Mouse (Mus musculus): ENCODE results near the gene 2010111I01Rik.
"Not testable (repeated sequence)": the region's sequence is repeated elsewhere in the genome, so short reads cannot be mapped to it uniquely, and the experiment has no call there.

2010111I01Rik gene

DNA sequence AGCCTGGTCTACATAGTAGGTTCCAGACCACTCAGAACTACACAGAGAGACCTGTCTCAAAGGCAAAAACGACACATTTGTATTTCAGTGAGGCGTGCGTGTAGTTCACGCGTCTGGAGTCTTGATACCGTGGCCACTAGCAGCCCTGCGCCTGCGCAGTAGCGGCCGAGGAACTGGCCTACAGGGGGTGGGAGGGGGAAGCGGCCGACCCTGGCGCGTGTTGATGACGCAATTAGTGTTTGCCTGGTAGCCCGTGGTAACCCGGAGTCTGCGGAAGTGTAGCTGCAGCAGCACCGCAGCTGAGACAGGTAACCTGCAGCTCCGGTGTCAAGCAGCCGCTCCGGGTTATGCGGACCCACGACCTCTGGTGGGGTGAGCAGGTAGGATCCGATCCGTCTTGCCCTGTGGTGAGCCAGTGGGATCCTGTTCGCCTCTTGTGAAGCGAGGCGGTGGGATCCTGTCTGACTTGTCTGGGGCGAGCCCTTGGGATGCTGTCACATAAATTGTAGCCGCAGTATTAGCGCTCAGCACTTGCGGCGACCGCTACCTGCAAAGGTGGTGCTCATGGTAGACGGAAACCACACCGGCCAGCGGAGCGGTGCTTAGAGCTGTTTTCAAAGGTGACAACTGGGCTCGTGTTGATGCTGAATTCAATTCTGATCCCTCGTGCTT lies at the start of gene 2010111I01Rik:
2010111I01Rik (plus strand) TSS at position 254 of the 672 bp plus-strand sequence.
- DNase-seq (ENCODE audit: low spot score), result peak; percentile 99

DNA sequence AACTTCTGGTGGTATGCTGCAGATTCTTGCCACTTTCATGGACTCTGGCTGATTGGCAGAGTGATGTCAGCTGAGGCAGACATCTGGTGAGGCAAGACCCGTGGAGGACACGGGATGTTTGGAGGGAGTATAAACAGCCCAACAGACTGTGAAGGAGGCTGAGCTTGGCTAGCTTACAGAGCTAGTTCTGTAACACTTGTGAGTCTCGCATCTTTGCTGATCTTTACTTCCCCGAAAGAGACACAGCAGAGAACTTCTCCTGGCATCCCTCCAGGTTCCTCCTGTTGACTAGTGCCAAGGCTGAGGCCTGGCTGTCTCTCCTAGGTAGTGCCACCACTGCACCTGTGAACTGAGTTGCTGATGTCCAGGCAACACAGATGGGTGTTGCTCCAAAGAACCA lies 48.0 kb upstream of the 2010111I01Rik start:
- no peak for DNase-seq (ENCODE audit: low spot score)

DNA sequence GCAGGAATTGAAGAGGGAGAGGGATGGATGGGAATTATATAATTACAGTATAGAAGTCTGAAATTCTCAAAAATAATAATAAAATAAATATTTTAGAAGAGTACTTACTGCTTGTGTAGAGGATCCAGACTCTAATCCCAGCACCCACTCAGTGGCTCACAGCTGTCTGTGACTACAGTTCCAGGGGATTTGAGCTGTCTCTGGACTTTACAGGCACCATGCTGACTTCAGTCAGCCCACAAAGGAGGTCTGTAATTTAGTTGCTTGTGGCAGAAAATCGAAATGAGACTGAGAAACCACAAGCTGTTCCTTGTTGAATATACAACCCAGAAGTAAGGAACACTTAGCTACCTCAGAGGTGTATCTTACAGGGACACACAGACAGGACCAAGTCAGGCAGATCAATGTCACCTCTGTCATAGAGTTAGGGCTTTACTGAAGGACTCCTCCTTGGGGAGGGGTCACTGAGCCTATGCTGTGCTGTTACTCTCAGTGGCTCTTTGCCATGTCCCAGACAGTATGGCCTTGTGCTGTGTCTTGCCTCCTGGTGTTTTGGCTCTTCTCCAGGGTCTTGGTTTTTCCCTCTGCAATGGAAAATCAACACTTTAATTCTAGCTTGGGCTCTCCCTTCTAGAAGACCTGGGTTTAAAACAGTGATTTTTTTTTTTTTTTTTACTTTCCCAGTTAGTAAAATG lies 47.1 kb upstream of the 2010111I01Rik start:
- DNase-seq (ENCODE audit: low spot score), result no peak

DNA sequence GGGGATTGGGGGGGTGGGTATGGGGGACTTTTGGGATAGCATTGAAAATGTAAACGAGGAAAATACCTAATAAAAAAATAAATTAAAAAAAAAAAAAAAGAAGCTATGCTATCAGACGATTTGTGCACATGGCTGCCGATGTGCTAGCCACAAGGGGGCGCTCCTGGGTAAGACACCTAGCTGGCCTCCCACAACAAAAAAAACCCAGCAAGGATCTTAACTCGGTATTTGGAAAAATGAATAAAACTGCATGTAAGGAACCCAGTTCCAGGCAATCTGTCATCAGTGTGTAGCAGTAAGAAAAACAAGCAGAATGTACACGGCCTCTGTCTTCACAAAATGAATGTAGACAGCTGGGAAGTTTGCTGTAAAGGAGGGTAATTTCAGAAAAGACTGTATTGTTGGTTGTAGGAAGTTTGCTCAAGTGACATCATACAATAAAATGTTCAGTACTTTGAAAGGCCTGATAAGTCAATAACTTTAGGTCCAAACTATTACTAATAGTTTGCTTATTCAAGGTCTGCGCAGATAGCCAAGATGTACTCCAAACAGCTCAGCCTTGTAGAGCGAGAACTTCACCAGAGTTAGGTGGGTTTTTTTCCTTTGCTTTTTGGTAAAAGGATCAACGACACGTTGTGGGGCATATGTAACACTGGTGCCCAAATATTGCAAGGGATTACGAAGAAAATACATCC lies 44.9 kb upstream of the 2010111I01Rik start:
- peak; percentile 80 for DNase-seq (ENCODE audit: low spot score)

DNA sequence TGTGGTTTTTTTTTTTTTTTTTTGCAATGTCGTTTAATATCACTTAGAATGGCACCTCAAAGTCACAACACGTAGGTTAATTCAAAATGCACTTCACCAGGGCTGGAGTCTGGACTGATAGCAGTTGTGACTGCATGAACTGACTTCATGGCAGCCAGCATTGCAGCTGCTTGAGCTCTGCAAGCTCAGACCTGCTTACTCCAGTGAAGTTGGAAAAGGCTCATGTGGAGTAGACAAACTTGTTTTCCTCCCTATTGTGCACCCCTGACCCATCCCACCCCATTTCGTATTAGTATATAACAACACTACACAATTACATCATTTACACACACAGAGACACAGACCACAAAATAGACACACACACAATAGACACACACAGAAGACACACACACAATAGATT lies 42.0 kb upstream of the 2010111I01Rik start:
- DNase-seq (ENCODE audit: low spot score), result no peak

DNA sequence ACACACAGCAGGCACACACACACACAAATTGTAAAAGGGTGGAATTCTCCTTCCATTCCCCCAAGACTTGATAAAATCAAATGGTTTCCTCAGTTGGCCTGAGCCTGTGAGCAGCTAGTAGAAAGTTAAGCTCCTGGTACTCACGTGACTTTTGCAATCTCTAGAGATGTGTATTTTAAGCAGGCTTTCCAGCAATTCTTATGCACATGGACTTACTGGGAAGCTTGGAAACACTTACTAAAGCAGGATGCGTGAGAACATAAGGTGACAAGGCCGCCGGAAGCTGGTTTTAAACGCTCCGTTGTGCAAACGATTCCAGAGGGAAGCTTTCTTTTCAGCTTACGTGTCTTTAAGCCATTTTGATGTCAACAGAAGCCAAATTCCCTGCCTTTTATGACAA lies 41.5 kb upstream of the 2010111I01Rik start:
- DNase-seq (ENCODE audit: low spot score), result no peak

DNA sequence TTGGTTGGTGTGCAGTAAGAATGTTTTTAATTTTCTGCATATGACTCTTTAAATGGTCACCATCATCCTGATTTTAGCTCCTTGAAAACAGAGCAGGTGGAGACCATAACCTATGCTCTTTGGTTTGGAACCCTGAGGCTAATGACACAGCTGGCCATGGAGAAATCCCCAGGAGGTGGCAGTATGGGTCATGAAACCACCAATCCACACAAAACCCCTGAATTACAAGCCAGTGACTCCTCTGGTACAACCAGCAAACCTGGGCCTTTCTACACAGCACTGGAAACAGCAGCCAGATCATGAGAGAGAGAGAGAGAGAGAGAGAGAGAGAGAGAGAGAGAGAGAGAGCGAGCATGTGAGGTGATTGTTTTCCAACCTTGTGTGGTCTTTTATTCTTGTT lies 38.2 kb upstream of the 2010111I01Rik start:
- peak; percentile 67 for DNase-seq (ENCODE audit: low spot score)

DNA sequence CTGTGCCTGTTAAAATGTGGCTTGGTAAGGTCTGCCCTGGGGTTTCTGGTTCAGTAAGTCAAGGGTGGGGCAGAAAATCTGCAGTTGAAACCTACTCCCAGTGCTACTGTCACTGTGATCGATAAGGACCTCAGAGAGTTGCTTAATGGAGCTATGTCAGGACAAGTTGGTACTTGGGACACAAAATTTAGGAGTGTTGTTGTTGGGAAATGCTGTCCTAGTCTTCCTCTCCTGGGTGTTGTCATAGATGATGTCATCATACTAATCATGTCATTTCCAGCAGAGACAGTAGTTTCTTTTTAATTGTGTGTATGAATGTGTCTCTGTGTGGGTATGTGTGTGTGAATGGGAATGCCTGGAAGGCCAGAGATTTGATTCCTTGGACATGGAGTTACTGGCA lies 37.2 kb upstream of the 2010111I01Rik start:
- no peak for DNase-seq (ENCODE audit: low spot score)

DNA sequence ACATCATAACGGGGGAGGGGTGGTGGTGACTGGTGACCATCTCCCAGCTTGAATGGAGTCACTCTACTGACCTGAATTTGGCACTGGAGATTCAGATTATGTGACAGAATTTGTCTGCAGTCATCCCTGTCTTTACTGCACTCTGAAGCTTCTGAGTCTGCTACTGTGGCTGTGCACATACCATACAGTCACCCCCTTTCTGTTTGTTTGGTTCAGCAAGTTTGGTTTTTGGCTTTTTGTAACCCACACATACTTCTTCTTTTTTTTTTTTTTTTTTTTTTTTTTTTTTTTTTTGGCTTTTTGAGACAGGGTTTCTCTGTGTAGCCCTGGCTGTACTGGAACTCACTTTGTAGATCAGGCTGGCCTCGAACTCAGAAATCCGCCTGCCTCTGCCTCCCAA lies 35.5 kb upstream of the 2010111I01Rik start:
- DNase-seq (ENCODE audit: low spot score), result not testable (repeated sequence)

DNA sequence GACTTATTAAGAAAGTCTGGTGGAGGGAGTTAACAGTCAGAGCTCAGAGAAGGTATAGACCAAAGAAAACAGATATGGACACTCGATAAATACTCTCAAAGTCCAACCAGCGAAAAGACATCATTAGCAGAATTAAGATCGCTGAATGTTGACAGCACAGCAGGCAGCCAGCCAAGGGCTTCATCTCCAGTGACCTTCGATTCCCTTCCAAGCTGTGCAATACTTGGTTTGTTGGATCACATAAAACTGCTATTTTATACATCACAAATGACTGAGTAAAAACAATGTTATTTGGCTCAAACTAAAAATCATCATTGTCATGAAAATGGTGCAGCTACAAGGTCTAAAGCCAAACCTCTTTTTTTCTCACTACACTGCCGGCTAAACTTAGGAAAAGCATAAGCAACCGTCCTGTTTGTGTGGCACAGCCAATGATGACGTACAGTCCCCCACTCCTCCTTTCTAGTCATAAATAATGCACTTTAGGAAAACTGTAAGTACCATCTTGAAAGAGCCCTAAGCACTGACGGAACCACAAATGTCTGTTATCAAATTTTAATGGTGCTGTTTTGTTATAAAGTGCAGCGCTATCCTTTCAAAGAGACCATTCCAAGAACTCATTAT lies 34.8 kb upstream of the 2010111I01Rik start:
- DNase-seq (ENCODE audit: low spot score), result peak; percentile 60

DNA sequence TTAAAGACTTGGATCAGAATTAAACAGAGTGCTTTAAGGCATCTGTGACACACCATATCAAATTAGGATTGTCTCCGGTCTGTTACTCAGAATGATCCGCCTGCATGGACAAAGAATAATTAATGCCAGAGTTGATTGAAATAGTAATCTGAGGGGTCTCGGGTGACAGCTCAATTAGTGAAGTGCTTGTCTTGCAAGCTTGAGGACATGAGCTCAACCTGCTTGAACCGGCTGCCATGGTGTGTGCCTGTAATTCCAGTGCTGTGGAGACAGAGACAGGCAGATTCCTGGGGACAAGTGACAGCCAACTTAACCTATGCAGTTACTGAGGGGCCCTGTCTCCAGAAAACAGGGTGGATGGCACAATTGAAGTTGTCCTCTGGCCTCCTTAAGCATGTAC lies 32.2 kb upstream of the 2010111I01Rik start:
- peak; percentile 22 for DNase-seq (ENCODE audit: low spot score)

DNA sequence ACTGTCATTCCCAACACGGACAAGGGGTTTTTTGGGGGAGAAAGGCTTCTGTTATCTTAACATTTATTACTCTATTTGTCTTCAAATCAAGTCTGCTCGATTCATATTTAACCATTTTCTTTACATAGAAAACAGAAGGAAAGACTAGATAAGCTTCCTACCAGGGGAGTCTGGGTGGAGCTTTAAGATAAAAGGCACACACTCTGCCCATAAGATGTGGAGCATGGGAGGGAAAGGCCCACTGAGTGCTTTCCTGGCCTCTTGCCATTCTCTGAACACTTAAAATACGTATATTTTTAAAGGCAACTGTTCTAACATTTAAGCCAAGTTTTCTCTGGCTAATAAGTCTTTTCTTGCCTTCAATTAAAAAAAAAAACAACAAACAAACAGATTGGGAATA lies 25.3 kb upstream of the 2010111I01Rik start:
- no peak for DNase-seq (ENCODE audit: low spot score)

DNA sequence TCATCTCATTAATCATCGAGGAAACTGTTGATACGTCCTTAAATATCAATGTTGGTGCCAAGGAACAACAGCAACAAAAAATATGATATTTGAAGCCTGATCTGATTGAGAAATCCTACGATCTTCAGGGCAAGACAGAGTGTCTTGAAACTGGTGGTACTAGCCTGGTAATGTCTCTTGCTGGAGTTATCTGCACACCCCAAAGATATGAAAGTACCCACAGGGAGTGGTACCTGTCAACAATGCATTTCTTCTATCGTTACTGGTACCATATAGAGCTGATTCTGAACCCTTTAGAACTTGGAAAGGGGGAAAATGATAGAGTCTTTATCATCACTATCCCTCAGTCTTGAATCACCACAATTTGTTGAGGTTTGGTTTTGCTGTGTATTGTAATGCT lies 24.9 kb upstream of the 2010111I01Rik start:
- no peak for DNase-seq (ENCODE audit: low spot score)

DNA sequence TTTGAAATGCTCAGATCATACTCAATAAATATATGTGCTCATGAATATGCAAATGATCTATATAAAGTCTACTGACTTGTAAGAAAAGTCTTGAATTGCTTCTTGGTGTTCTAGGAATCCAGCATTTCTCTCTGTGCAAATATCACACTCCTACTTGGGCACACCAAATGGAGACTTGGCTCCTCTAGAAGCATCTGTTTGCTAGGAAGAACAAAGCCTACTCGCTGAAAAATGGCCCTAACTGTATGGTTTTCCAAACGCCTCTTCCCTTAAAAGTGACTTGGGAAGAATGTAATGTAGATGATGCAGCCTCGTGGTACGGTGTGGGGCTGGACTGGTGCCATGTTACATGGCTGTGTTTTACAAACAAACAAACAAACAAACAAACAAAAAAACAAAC lies 24.0 kb upstream of the 2010111I01Rik start:
- DNase-seq (ENCODE audit: low spot score), result no peak

DNA sequence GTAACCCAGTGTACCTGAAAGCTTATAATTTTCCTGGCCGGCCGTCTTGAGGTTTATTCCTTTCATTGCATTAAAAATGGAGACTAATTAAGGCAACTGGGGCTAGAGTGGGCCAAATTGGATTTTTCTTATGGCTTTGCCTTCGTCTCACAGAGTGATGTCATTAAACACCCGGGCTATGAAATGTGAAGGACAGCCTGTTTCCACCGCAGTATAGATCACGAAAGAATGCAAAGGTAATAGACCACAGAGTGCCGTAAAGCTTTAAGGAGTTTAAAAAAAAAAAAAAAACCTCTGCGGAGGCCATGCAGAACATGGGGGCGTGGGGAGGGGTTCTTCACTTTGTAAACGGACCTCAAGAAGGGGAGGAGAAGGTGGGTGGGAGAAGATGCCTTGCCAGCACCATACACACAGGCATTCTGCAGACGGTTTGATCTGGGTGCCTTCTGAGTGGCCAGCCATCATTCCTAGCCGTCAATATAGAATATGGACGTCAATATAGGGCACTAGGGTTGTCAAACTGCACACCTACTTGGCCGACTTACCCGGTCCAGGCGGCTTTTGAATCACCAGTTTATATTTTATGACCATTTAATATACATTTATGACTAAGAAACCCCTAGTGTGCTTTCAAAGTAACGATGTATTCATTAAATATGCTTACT lies 23.2 kb upstream of the 2010111I01Rik start:
- DNase-seq (ENCODE audit: low spot score), result no peak

DNA sequence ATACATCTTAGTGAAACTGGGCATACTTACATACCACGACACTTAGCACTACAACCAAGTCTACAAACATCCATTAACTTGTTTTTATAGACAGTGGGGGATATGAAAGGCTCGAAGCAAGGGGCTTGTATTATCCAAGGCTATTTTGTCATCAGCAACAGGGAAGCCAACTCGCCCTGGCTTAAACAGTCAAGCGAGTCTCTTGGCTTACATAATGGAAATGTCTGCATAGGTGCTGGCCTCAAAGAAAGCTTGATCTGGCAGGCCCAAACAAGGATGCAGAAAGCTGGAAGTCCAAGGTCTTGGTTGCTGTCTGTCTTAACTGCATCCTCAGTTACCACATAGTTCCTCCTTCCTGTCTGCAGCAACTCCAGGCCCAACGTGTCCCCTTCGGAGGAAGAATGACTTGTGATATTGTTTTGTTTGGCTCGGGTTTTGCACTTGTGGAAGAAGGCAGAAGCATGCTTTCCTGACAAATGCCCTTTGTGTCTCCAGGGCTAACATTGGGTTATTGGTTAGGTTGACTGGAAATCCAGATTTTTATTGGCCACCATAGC lies 21.3 kb upstream of the 2010111I01Rik start:
- no peak for DNase-seq (ENCODE audit: low spot score)

DNA sequence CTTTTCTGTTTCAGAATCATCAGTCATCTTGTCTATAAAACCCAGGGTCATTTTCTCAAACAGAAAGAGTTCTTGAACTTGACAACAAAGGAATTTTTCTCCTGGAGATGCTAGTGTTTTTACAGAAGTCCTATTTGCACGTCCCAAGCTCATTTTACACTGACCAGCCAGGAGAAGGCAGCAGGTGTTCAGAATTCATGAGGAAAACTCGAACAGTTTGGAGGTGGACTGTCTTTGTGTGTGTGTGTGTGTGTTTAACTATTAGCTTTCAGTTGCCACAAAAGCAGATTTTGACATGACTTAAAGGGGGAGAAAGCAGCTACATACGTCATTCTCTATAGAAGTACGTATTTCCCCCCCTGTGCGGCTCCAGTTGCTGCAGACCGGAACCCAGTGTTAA lies 20.6 kb upstream of the 2010111I01Rik start:
- DNase-seq (ENCODE audit: low spot score), result no peak

DNA sequence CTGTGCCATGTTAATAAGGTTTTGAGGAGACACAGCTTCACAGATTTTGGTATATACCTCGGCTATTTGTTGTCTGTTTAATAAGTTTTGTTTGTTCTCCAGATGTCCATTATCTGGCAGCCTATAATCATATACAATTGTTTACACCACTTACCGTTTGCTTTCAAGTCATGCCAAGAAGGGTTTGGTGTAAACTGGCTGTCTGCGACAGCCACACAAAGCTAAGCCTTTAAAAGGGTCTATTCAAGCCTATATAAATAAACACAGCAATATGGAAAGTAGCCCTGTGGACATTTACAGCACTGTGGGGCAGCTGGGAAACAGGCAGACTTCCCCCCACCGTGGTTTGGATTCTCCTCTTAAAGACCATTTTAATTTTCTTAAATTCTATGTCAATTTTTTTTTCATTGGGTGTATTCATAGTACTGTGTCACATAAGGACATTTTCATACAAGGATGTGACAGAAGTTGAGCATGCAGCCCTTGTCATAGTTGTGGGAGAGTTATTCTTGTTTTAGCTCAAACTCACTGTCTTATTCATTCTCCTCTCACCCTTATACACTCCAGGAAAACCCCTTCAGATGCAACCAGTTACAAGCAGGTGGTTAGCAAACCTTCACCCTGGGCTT lies 15.0 kb upstream of the 2010111I01Rik start:
- DNase-seq (ENCODE audit: low spot score), result no peak

DNA sequence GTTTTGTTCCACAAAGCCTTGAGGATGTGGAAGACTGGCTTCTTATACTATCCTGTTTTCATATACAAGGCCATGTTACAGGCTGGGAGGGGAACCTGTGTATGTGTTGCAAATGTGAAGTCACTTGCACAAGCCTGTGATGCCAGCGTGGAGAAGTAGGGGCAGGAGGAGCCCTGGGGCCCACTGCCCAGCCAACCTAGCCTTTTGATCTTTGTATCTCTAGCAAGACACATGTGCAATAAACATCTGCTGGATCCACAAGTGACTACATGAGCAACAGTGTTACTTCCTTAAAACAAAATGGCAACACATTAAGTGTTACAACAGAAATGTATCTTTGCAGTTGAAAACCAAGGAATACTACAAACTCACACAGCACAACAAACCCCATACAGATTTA lies 13.1 kb upstream of the 2010111I01Rik start:
- no peak for DNase-seq (ENCODE audit: low spot score)

DNA sequence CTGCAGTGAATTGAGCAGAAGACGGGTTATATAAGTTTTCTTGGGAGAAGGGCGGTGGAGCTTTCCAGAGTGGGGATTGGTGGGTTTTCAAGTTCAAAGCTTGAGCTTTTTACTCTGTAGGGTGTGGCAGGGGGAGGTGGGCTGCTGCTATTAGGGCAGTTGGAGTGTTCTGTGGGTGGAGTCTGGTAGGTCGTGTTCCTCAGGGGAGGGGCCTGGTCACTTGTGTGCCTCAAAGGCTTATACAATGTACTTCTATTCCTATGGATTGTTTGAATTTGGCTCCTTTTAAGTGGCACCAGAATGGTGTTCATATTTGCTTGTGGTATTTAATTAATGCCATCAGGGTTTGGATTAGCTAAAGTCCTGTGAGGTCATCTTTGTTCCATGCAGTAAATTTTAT lies 12.6 kb upstream of the 2010111I01Rik start:
- DNase-seq (ENCODE audit: low spot score), result no peak

DNA sequence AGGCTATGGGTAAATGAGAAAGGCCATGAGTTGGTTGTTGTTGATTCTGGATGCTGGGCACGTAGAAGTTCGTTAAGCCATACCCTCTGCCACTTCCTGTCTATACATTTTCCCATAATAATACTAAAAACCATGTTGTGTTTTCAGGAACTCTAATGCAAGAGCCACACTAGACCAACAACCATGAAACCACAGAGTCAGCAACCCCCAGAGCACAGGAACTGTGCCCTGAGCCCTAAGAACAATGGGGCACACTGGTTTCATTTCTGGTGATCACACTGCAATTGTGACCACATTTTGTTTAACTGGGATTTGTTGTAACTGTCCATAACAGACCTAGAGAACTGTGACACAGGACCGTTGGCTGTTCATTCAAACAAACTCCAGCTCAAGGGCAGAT lies 12.1 kb upstream of the 2010111I01Rik start:
- DNase-seq (ENCODE audit: low spot score), result no peak
